Mouse (Mus musculus) lung, adult 10 weeks (tissue): ENCODE data around the gene Srebf1. TPM values are rescaled to one million over a fixed set of nuclear protein-coding genes. Genes with fewer than 3 reads are reported as not detected.

Experiments used
- polyA plus RNA-seq: library from polyadenylated mRNA; stranded (reverse); fragments of 350-450 nt; fragmentation: Illumina TruSeq; extraction: RNeasy Lipid Tissue Mini Kit (QIAGEN cat#74804); gene quantifications from one replicate; pipeline ENCODE4 v1.2.3, GENCODE M21; 2014; ENCODE audit warnings: low read depth, low replicate concordance; ENCODE audit not compliant: insufficient read depth

The Srebf1 gene
- 37.1 TPM for polyA plus RNA-seq

DNA sequence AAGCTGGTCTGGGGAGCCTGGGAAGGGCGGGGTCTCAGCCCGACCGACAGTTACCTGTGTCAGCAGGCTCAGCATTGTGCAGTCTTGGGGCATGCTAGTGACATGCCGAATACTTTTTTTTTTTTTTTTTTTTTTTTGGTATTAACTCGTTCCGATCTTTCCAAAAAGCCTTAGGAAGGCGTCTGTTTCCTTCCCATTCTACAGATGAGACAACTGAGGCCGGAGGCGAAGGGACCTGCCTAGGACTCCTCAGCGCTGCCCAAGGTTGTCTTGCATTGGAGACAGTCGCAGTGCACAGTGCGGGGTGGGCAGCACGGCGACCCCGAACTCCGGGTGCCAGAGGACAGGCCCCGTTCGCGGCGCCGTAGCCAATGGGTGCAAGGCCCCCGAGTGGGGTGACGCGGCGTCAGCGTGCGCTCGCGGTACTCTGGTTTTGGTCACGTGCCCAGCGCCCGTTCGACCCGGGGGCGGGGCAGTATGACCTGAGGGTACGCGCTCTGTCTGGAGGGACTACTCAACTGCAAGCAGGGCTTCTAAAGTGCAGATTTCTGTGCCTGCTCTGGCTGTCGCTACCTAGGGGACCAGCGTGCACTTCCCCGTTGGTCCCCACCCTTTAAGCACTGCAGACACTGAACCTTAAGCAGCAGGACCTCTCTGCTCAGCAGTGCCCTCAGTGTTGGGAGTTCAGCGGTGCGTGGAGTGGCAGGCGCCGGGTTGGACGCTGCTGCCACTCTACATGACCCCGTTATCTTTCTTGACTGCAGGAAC is at the start of gene Srebf1:
Gene Srebf1 (minus strand): TSS at position 113 of the 768 bp plus-strand sequence.

Other genes with a start within 250 kb of the Srebf1 start
- gene Pemt, start 176.1 kb downstream of the Srebf1 start, polyA plus RNA-seq = 5.9 TPM
- gene Rai1, start 117.6 kb downstream of the Srebf1 start, polyA plus RNA-seq = 9.7 TPM
- 26.7 TPM for gene Tom1l2, start 130.3 kb upstream of the Srebf1 start, polyA plus RNA-seq
- 20.1 TPM for gene Drc3, start 130.7 kb upstream of the Srebf1 start, polyA plus RNA-seq
- 22.1 TPM for gene Gid4, start 194.6 kb upstream of the Srebf1 start, polyA plus RNA-seq
- 14.9 TPM for gene Atpaf2, start 195.9 kb upstream of the Srebf1 start, polyA plus RNA-seq
- 28.9 TPM for gene Drg2, start 232.0 kb upstream of the Srebf1 start, polyA plus RNA-seq
- gene Myo15, start 246.8 kb upstream of the Srebf1 start, polyA plus RNA-seq = 0.07 TPM